Mouse (Mus musculus) lung, postnatal 0 days (tissue): Measurements from ENCODE around the gene Dnaaf3. TPM values are rescaled to one million over a fixed set of nuclear protein-coding genes. Genes with fewer than 3 reads are reported as not detected.

ENCODE experiments used
- ATAC-seq: fragments of 200-750 bp; cut with Nextera tagmentation; 2 replicates; pipeline ENCODE4 v1.8.0; 2017; ENCODE audit warnings: moderate library complexity
- DNase-seq: peaks from one replicate; pipeline ENCODE4 v3.0.0-alpha.2; 2016; ENCODE audit warnings: low spot score
- H3K27ac ChIP-seq: fragments of 300-500 bp; sonication (generic); 2 replicates; pipeline ENCODE4 v1.5.1; 2014; ENCODE audit warnings: antibody characterized with exemption, mild to moderate bottlenecking, low read length, mixed read lengths
- H3K27me3 ChIP-seq: fragments of 300-500 bp; sonication (generic); replicated peaks from 2 replicates; pipeline ENCODE4 v1.6.1; 2014; ENCODE audit warnings: low read length, mixed read lengths; ENCODE audit not compliant: insufficient read depth
- H3K36me3 ChIP-seq: fragments of 300-500 bp; sonication (generic); 2 replicates; pipeline ENCODE4 v1.6.1; 2014; ENCODE audit warnings: low read length, mixed read lengths; ENCODE audit not compliant: insufficient read depth
- H3K4me1 ChIP-seq: fragments of 300-500 bp; sonication (generic); 2 replicates; pipeline ENCODE4 v1.6.1; 2014; ENCODE audit warnings: antibody characterized with exemption, low read depth, low read length, mixed read lengths; ENCODE audit not compliant: insufficient read depth
- H3K4me2 ChIP-seq: fragments of 300-500 bp; sonication (generic); replicated peaks from 2 replicates; pipeline ENCODE4 v1.6.1; 2014; ENCODE audit warnings: low read depth, mild to moderate bottlenecking, low read length, moderate library complexity, mixed read lengths
- H3K4me3 ChIP-seq: fragments of 300-500 bp; sonication (generic); 2 replicates; pipeline ENCODE4 v1.5.1; 2014; ENCODE audit warnings: low read depth, low read length
- H3K9ac ChIP-seq: fragments of 300-500 bp; sonication (generic); replicated peaks from 2 replicates; pipeline ENCODE4 v1.6.1; 2014; ENCODE audit warnings: low read depth, mild to moderate bottlenecking
- H3K9me3 ChIP-seq: fragments of 300-500 bp; sonication (generic); 2 replicates; pipeline ENCODE4 v1.6.1; 2016; ENCODE audit warnings: low read length, mixed read lengths
- CTCF ChIP-seq: IDR thresholded peaks from 2 replicates; pipeline ENCODE4 v1.5.1; 2016; ENCODE audit warnings: antibody characterized with exemption, mild to moderate bottlenecking
- EP300 ChIP-seq: IDR thresholded peaks from 2 replicates; pipeline ENCODE4 v1.6.1; 2016; ENCODE audit warnings: antibody characterized with exemption, mild to moderate bottlenecking, control low read depth
- WGBS: fragments of 180-500 bp; shearing (Covaris S2); extraction: QIAGEN DNeasy Blood & Tissue Kit; methylation state at CpG from one replicate; pipeline ENCODE4 v1.1.7; 2014; 5-methylcytosine and 5-hydroxymethylcytosine counted together
- microRNA-seq: library from miRNA; unstranded; fragments of <30 nt; microRNA quantifications from one replicate; pipeline ENCODE4, GENCODE M21; 2016
- polyA plus RNA-seq: library from polyadenylated mRNA; unstranded; fragments of >200 nt; fragmentation: Nextera tagmentation; extraction: Ambion mirVana; gene quantifications from 2 replicates; pipeline ENCODE4 v1.2.1, GENCODE M21; 2015

Dnaaf3 gene
- polyA plus RNA-seq, 1 experiment from 2014 or later, result 3.3 TPM

- ATAC-seq (peak; percentile 96), DNase-seq (peak; percentile 97)
- peaks cover 6% of the 10 kb centered on the region; the same call in 1 of the 2 replicates for H3K4me1 ChIP-seq
- H3K9me3 ChIP-seq, result no peaks in the 10 kb centered on the region
- H3K36me3 ChIP-seq, result peaks cover 14% of the 10 kb centered on the region; the same call in 1 of the 2 replicates
- H3K9ac ChIP-seq, result peak overlapping the region; percentile 29; the same call in 1 of the 2 replicates
- peak overlapping the region; percentile 38 for H3K4me3 ChIP-seq
- H3K4me2 ChIP-seq, result peak overlapping the region; percentile 69
- no peaks in the 10 kb centered on the region for H3K27me3 ChIP-seq
- TF ChIP-seq EP300, result no peak
- peak; percentile 28 for TF ChIP-seq CTCF
- peak overlapping the region; percentile 70 for H3K27ac ChIP-seq
- WGBS, result 1% methylated on average over 39 of the region's 39 CpGs
These were observed 54.0 kb downstream of the Dnaaf3 start for GRCm38 (mm10) chr7:4478021-4478795.

- Histone ChIP-seq H3K4me2 (no peak overlapping the region), H3K27me3 (no peaks in the 10 kb centered on the region), H3K4me3 (no peak overlapping the region), H3K27ac (no peak overlapping the region), H3K4me1 (peaks cover 6% of the 10 kb centered on the region), H3K9ac (no peak overlapping the region), H3K9me3 (no peaks in the 10 kb centered on the region), H3K36me3 (peaks cover 5% of the 10 kb centered on the region; the same call in 1 of the 2 replicates)
- ATAC-seq (no peak), DNase-seq (no peak)
- 30% methylated on average over 16 of the region's 19 CpGs for WGBS
- TF ChIP-seq EP300, result no peak
These were observed 58.3 kb downstream of the Dnaaf3 start for GRCm38 (mm10) chr7:4473940-4474339.

Small RNA genes lying within 50 kb of the gene (microRNA-seq; reads per million reads assigned to microRNA genes)
- not detected for gene Gm23577

Other genes with a start within 250 kb of the Dnaaf3 start
- 0.12 and 0.16 TPM in 2 replicates for gene Ncr1, start 194.7 kb downstream of the Dnaaf3 start, polyA plus RNA-seq
- gene Gp6, start 134.7 kb downstream of the Dnaaf3 start, polyA plus RNA-seq, result 0.54 and 0.57 TPM in 2 replicates
- gene Rdh13, start 86.8 kb downstream of the Dnaaf3 start, polyA plus RNA-seq, result 14.1 and 17.4 TPM in 2 replicates
- gene Eps8l1, start 71.8 kb downstream of the Dnaaf3 start, polyA plus RNA-seq, result 15.0 and 22.5 TPM in 2 replicates
- gene Ppp1r12c, start 30.8 kb downstream of the Dnaaf3 start, polyA plus RNA-seq, result 52.6 and 55.4 TPM in 2 replicates
- 14.0 and 17.8 TPM in 2 replicates for gene Tnnt1, start 16.1 kb downstream of the Dnaaf3 start, polyA plus RNA-seq
- 81.3 and 95.6 TPM in 2 replicates for gene Tnni3, start 8.2 kb downstream of the Dnaaf3 start, polyA plus RNA-seq
- gene Syt5, start 15.1 kb upstream of the Dnaaf3 start, polyA plus RNA-seq, result 7.1 and 8.1 TPM in 2 replicates
- not detected in 2 replicates for gene Ptprh, start 71.6 kb upstream of the Dnaaf3 start, polyA plus RNA-seq
- 0.90 and 0.91 TPM in 2 replicates for gene Tmem86b, start 99.0 kb upstream of the Dnaaf3 start, polyA plus RNA-seq
- 6.8 and 7.5 TPM in 2 replicates for gene Ppp6r1, start 126.6 kb upstream of the Dnaaf3 start, polyA plus RNA-seq
- gene Hspbp1, start 152.6 kb upstream of the Dnaaf3 start, polyA plus RNA-seq, result 49.7 and 54.4 TPM in 2 replicates
- gene Brsk1, start 158.2 kb upstream of the Dnaaf3 start, polyA plus RNA-seq, result 0.31 and 0.45 TPM in 2 replicates
- gene Tmem150b, start 192.8 kb upstream of the Dnaaf3 start, polyA plus RNA-seq, result 0.25 and 0.35 TPM in 2 replicates
- 31.9 and 34.4 TPM in 2 replicates for gene Kmt5c, start 207.7 kb upstream of the Dnaaf3 start, polyA plus RNA-seq
- 67.7 and 77.9 TPM in 2 replicates for gene Cox6b2, start 220.6 kb upstream of the Dnaaf3 start, polyA plus RNA-seq
- not detected in 2 replicates for gene Fam71e2, start 238.8 kb upstream of the Dnaaf3 start, polyA plus RNA-seq